Comparison of ENCODE assay signal across 8 mouse cellular contexts in the genomic region with DNA sequence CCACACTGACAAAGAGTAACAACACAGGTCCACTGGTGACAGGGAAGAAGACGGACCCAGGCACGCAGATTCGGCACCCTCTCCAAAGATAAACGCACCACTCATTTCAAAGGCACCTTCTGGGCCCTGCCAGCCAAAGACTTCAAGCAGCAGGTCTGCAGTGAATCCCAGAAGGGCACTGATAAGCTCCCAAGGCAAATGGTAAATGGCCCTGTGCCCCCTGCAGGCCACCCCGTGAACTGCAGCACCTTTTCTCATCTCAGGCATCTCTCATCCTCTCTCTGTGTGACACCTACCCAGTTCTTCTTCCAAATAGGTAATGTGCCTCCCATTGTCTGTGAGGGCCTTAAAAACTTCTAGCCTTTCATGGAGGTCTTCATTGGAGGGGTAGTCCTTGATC. TPM values are rescaled to one million over a fixed set of nuclear protein-coding genes. Genes with fewer than 3 reads are reported as not detected.
DNase-seq lines count a peak whose midpoint lies in the region; ATAC-seq and TF ChIP-seq lines count a peak whose summit lies in the region.

No protein-coding gene starts in this region.

- peaks cover 74% of the 10 kb centered on the region for H3K36me3 ChIP-seq in forebrain, embryonic 10.5 days (replicated peaks)
- H3K36me3 ChIP-seq in forebrain, embryonic 16.5 days (ENCODE audit: control insufficient read depth, insufficient read depth) = peaks cover 15% of the 10 kb centered on the region
- peaks cover 13% of the 10 kb centered on the region for H3K36me3 ChIP-seq in embryonic facial prominence, embryonic 11.5 days (replicated peaks; ENCODE audit: control insufficient read depth, insufficient read depth, low read depth, low read length)
- H3K36me3 ChIP-seq in liver, embryonic 14.5 days (replicated peaks; ENCODE audit: control insufficient read depth, insufficient read depth, low read depth) = no peaks in the 10 kb centered on the region; the same call in 1 of the 2 replicates

- no peak for ATAC-seq in forebrain, embryonic 16.5 days
- ATAC-seq in embryonic facial prominence, embryonic 11.5 days (replicated peaks; ENCODE audit: insufficient number of reproducible peaks, low FRiP score, low TSS enrichment, low read depth) = no peak
- peak; percentile 23; the same call in 1 of the 2 replicates for ATAC-seq in liver, embryonic 14.5 days (ENCODE audit: insufficient read depth)

- TF ChIP-seq CTCF in liver, embryonic 14.5 days (IDR thresholded peaks at IDR 0.05; ENCODE audit: low read depth) = peak; percentile 99

- no peak overlapping the region for H3K27ac ChIP-seq in forebrain, embryonic 10.5 days
- no peak overlapping the region for H3K27ac ChIP-seq in forebrain, embryonic 16.5 days (ENCODE audit: low read length)
- H3K27ac ChIP-seq in embryonic facial prominence, embryonic 11.5 days (replicated peaks; ENCODE audit: low read depth, low read length) = no peak overlapping the region
- no peak overlapping the region for H3K27ac ChIP-seq in liver, embryonic 14.5 days

- H3K27me3 ChIP-seq in forebrain, embryonic 10.5 days (ENCODE audit: poor library complexity, severe bottlenecking) = no peaks in the 10 kb centered on the region
- no peaks in the 10 kb centered on the region for H3K27me3 ChIP-seq in forebrain, embryonic 16.5 days (replicated peaks; ENCODE audit: control insufficient read depth, insufficient read depth, low read length)
- no peaks in the 10 kb centered on the region for H3K27me3 ChIP-seq in embryonic facial prominence, embryonic 11.5 days (ENCODE audit: control insufficient read depth, insufficient read depth, low read length)
- no peaks in the 10 kb centered on the region for H3K27me3 ChIP-seq in liver, embryonic 14.5 days (ENCODE audit: control insufficient read depth, insufficient read depth, low read length)

- peak; percentile 34; the same call in 1 of the 2 replicates for TF ChIP-seq EP300 in liver, embryonic 14.5 days (IDR thresholded peaks at IDR 0.05; ENCODE audit: low read depth)

- H3K9me3 ChIP-seq in forebrain, embryonic 10.5 days = no peaks in the 10 kb centered on the region
- H3K9me3 ChIP-seq in forebrain, embryonic 16.5 days (ENCODE audit: control insufficient read depth, low read length) = no peaks in the 10 kb centered on the region
- no peaks in the 10 kb centered on the region for H3K9me3 ChIP-seq in embryonic facial prominence, embryonic 11.5 days (replicated peaks; ENCODE audit: control insufficient read depth, low read length)
- no peaks in the 10 kb centered on the region for H3K9me3 ChIP-seq in liver, embryonic 14.5 days (ENCODE audit: control insufficient read depth, low read length)

- 52% methylated on average over 5 of the region's 5 CpGs for WGBS in forebrain, embryonic 10.5 days
- WGBS in forebrain, embryonic 16.5 days = 52% methylated on average over 5 of the region's 5 CpGs
- WGBS in embryonic facial prominence, embryonic 11.5 days = 51% methylated on average over 5 of the region's 5 CpGs
- 14% methylated on average over 5 of the region's 5 CpGs for WGBS in liver, embryonic 14.5 days (ENCODE audit: insufficient replicate concordance)

- peak; percentile 78 for DNase-seq in forebrain, embryonic 10.5 days (ENCODE audit: extremely low spot score, low spot score)
- DNase-seq in B cell, adult 2 months = peak; percentile 86 to 89
- DNase-seq in adrenal gland, postnatal 25 days = peak; percentile 74
- peak; percentile 78 for DNase-seq in embryonic facial prominence, embryonic 11.5 days (ENCODE audit: low spot score)
- DNase-seq in kidney, postnatal 10 days = peak; percentile 85
- peak; percentile 57 to 70 (median 61) for DNase-seq in liver, embryonic 14.5 days (ENCODE audit: low read depth in 3 of 3, low spot score in 3 of 3)
- DNase-seq in right cerebral cortex, postnatal 14 days = peak; percentile 56

- H3K4me1 ChIP-seq in forebrain, embryonic 10.5 days = peaks cover 19% of the 10 kb centered on the region
- peaks cover 12% of the 10 kb centered on the region for H3K4me1 ChIP-seq in forebrain, embryonic 16.5 days (replicated peaks; ENCODE audit: control insufficient read depth, insufficient read depth, low read length)
- H3K4me1 ChIP-seq in embryonic facial prominence, embryonic 11.5 days (ENCODE audit: control insufficient read depth, insufficient read depth, low read length) = peaks cover 6% of the 10 kb centered on the region; the same call in 1 of the 2 replicates
- peaks cover 4 to 14% of the 10 kb centered on the region in 2 experiments for H3K4me1 ChIP-seq in liver, embryonic 14.5 days (replicated peaks; ENCODE audit: control insufficient read depth in 2 of 2, insufficient read depth in 2 of 2, low read length in 1 of 2)

- H3K4me2 ChIP-seq in forebrain, embryonic 16.5 days (ENCODE audit: low read length) = no peak overlapping the region
- no peak overlapping the region for H3K4me2 ChIP-seq in embryonic facial prominence, embryonic 11.5 days (ENCODE audit: low read depth, low read length)
- no peak overlapping the region for H3K4me2 ChIP-seq in liver, embryonic 14.5 days (ENCODE audit: low read depth)

- H3K9ac ChIP-seq in forebrain, embryonic 16.5 days (replicated peaks; ENCODE audit: low read depth, low read length) = no peak overlapping the region
- H3K9ac ChIP-seq in embryonic facial prominence, embryonic 11.5 days (replicated peaks; ENCODE audit: low read length) = no peak overlapping the region
- no peak overlapping the region for H3K9ac ChIP-seq in liver, embryonic 14.5 days (replicated peaks)

- H3K4me3 ChIP-seq in forebrain, embryonic 10.5 days = peak overlapping the region; percentile 9; the same call in 1 of the 2 replicates
- H3K4me3 ChIP-seq in forebrain, embryonic 16.5 days (replicated peaks; ENCODE audit: low read length) = no peak overlapping the region
- H3K4me3 ChIP-seq in embryonic facial prominence, embryonic 11.5 days (ENCODE audit: low read depth, low read length) = no peak overlapping the region
- H3K4me3 ChIP-seq in liver, embryonic 14.5 days (ENCODE audit: insufficient read depth in 1 of 2, low read depth in 2 of 2, low read length in 2 of 2) = no peak overlapping the region

RNA-seq across cellular contexts. Expression of a gene that starts 3.8 kb away (rescaled TPM):
- 75.3 and 75.4 TPM in 2 replicates for polyA plus RNA-seq in forebrain, embryonic 10.5 days (2016; fragmentation: Nextera tagmentation; extraction: Ambion mirVana)
- polyA plus RNA-seq in forebrain, embryonic 16.5 days (2015; fragmentation: Nextera tagmentation; extraction: Ambion mirVana) = 80.4 and 86.8 TPM in 2 replicates
- total RNA-seq in adrenal gland, postnatal 25 days (2021) = 108 and 138 TPM in 2 replicates
- polyA plus RNA-seq in embryonic facial prominence, embryonic 11.5 days (2014; fragmentation: Nextera tagmentation; extraction: Ambion mirVana) = 46.2 and 56.4 TPM in 2 replicates
- 17.0 and 21.4 TPM in 2 replicates for polyA plus RNA-seq in liver, embryonic 14.5 days (2012; rRNA removed)
- 17.6 and 23.8 TPM in 2 replicates for polyA plus RNA-seq in liver, embryonic 14.5 days (2014; fragmentation: Nextera tagmentation; extraction: Ambion mirVana)

RNA-seq across cellular contexts. Expression of a gene that starts 3.8 kb away (rescaled TPM):
- 26.9 and 29.5 TPM in 2 replicates for polyA plus RNA-seq in forebrain, embryonic 10.5 days (2016; fragmentation: Nextera tagmentation; extraction: Ambion mirVana)
- polyA plus RNA-seq in forebrain, embryonic 16.5 days (2015; fragmentation: Nextera tagmentation; extraction: Ambion mirVana) = 13.4 and 14.4 TPM in 2 replicates
- total RNA-seq in adrenal gland, postnatal 25 days (2021) = 7.2 and 12.6 TPM in 2 replicates
- 18.6 and 22.9 TPM in 2 replicates for polyA plus RNA-seq in embryonic facial prominence, embryonic 11.5 days (2014; fragmentation: Nextera tagmentation; extraction: Ambion mirVana)
- polyA plus RNA-seq in liver, embryonic 14.5 days (2012; rRNA removed) = 6.2 and 6.6 TPM in 2 replicates
- polyA plus RNA-seq in liver, embryonic 14.5 days (2014; fragmentation: Nextera tagmentation; extraction: Ambion mirVana) = 5.9 and 6.1 TPM in 2 replicates

RNA-seq across cellular contexts. Expression of a gene that starts 21.5 kb away (rescaled TPM):
- 25.9 and 27.1 TPM in 2 replicates for polyA plus RNA-seq in forebrain, embryonic 10.5 days (2016; fragmentation: Nextera tagmentation; extraction: Ambion mirVana)
- 28.1 and 31.2 TPM in 2 replicates for polyA plus RNA-seq in forebrain, embryonic 16.5 days (2015; fragmentation: Nextera tagmentation; extraction: Ambion mirVana)
- 53.4 and 63.5 TPM in 2 replicates for total RNA-seq in adrenal gland, postnatal 25 days (2021)
- polyA plus RNA-seq in embryonic facial prominence, embryonic 11.5 days (2014; fragmentation: Nextera tagmentation; extraction: Ambion mirVana) = 48.3 and 50.2 TPM in 2 replicates
- polyA plus RNA-seq in liver, embryonic 14.5 days (2012; rRNA removed) = 5.5 and 5.7 TPM in 2 replicates
- 8.1 and 9.9 TPM in 2 replicates for polyA plus RNA-seq in liver, embryonic 14.5 days (2014; fragmentation: Nextera tagmentation; extraction: Ambion mirVana)

RNA-seq across cellular contexts. Expression of a gene that starts 29.6 kb away (rescaled TPM):
- not detected in 2 replicates for polyA plus RNA-seq in forebrain, embryonic 10.5 days (2016; fragmentation: Nextera tagmentation; extraction: Ambion mirVana)
- polyA plus RNA-seq in forebrain, embryonic 16.5 days (2015; fragmentation: Nextera tagmentation; extraction: Ambion mirVana) = not detected in 2 replicates
- not detected in 2 replicates for total RNA-seq in adrenal gland, postnatal 25 days (2021)
- polyA plus RNA-seq in embryonic facial prominence, embryonic 11.5 days (2014; fragmentation: Nextera tagmentation; extraction: Ambion mirVana) = 0.48 TPM in 1 of 2 replicates, not detected in the other
- polyA plus RNA-seq in liver, embryonic 14.5 days (2012; rRNA removed) = 0.27 TPM in 1 of 2 replicates, not detected in the other
- 0.29 TPM in 1 of 2 replicates, not detected in the other for polyA plus RNA-seq in liver, embryonic 14.5 days (2014; fragmentation: Nextera tagmentation; extraction: Ambion mirVana)

RNA-seq across cellular contexts. Expression of a gene that starts 40.8 kb away (rescaled TPM):
- 27.5 and 30.6 TPM in 2 replicates for polyA plus RNA-seq in forebrain, embryonic 10.5 days (2016; fragmentation: Nextera tagmentation; extraction: Ambion mirVana)
- 17.9 and 22.0 TPM in 2 replicates for polyA plus RNA-seq in forebrain, embryonic 16.5 days (2015; fragmentation: Nextera tagmentation; extraction: Ambion mirVana)
- total RNA-seq in adrenal gland, postnatal 25 days (2021) = 53.9 and 54.7 TPM in 2 replicates
- polyA plus RNA-seq in embryonic facial prominence, embryonic 11.5 days (2014; fragmentation: Nextera tagmentation; extraction: Ambion mirVana) = 24.1 and 26.6 TPM in 2 replicates
- polyA plus RNA-seq in liver, embryonic 14.5 days (2012; rRNA removed) = 21.3 and 23.8 TPM in 2 replicates
- polyA plus RNA-seq in liver, embryonic 14.5 days (2014; fragmentation: Nextera tagmentation; extraction: Ambion mirVana) = 10.7 and 14.5 TPM in 2 replicates
